Mouse (Mus musculus) neural tube, embryonic 15.5 days (tissue): ENCODE data around the gene Dcx. TPM values are rescaled to one million over a fixed set of nuclear protein-coding genes. Genes with fewer than 3 reads are reported as not detected.
A peak's percentile ranks its signal among the peaks of the same experiment; 100 is the strongest.

ENCODE experiments used
- ATAC-seq: fragments of 200-750 bp; cut with Nextera tagmentation; 2 replicates; pipeline ENCODE4 v1.8.0; 2017; ENCODE audit warnings: mild to moderate bottlenecking, moderate TSS enrichment, moderate library complexity; ENCODE audit not compliant: low FRiP score
- H3K27ac ChIP-seq: fragments of 300-500 bp; sonication (generic); replicated peaks from 2 replicates; pipeline ENCODE4 v1.5.1; 2015; ENCODE audit warnings: mild to moderate bottlenecking, inconsistent platforms
- H3K27me3 ChIP-seq: fragments of 300-500 bp; sonication (generic); replicated peaks from 2 replicates; pipeline ENCODE4 v1.6.1; 2015; ENCODE audit warnings: inconsistent platforms
- H3K36me3 ChIP-seq: fragments of 300-500 bp; sonication (generic); 2 replicates; pipeline ENCODE4 v1.6.1; 2015; ENCODE audit warnings: inconsistent platforms
- H3K4me1 ChIP-seq: fragments of 300-500 bp; sonication (generic); 2 replicates; pipeline ENCODE4 v1.6.1; 2015; ENCODE audit warnings: inconsistent platforms
- H3K4me2 ChIP-seq: fragments of 300-500 bp; sonication (generic); 2 replicates; pipeline ENCODE4 v1.6.1; 2015; ENCODE audit warnings: inconsistent platforms, mild to moderate bottlenecking, moderate library complexity
- H3K4me3 ChIP-seq: fragments of 300-500 bp; sonication (generic); replicated peaks from 2 replicates; pipeline ENCODE4 v1.5.1; 2015; ENCODE audit warnings: mild to moderate bottlenecking, inconsistent platforms
- H3K9ac ChIP-seq: fragments of 300-500 bp; sonication (generic); replicated peaks from 2 replicates; pipeline ENCODE4 v1.6.1; 2015; ENCODE audit warnings: mild to moderate bottlenecking, inconsistent platforms
- H3K9me3 ChIP-seq: fragments of 300-500 bp; sonication (generic); replicated peaks from 2 replicates; pipeline ENCODE4 v1.6.1; 2016; ENCODE audit warnings: inconsistent platforms
- WGBS: fragments of 180-500 bp; shearing (Covaris S2); methylation state at CpG from one replicate; pipeline ENCODE4 v1.1.7; 2015; ENCODE audit warnings: mixed read lengths; 5-methylcytosine and 5-hydroxymethylcytosine counted together
- polyA plus RNA-seq: library from polyadenylated mRNA; unstranded; fragments of >200 nt; fragmentation: Nextera tagmentation; extraction: Ambion mirVana; gene quantifications from 2 replicates; pipeline ENCODE4 v1.2.1, GENCODE M21; 2015

Gene Dcx
- polyA plus RNA-seq = 220 and 254 TPM in 2 replicates

- H3K36me3 ChIP-seq = no peaks in the 10 kb centered on the region
- H3K9me3 ChIP-seq = no peaks in the 10 kb centered on the region
- 0 out of 2 replicates have a peak, but pooled peaks cover 2% of the 10 kb centered on the region for H3K4me1 ChIP-seq
- no peaks in the 10 kb centered on the region for H3K27me3 ChIP-seq
- peak within 1 kb of the TSS; percentile 47 for H3K4me3 ChIP-seq
- H3K9ac ChIP-seq = peak within 1 kb of the TSS; percentile 51
- H3K27ac ChIP-seq = peak within 1 kb of the TSS; percentile 84
- ATAC-seq = peak; percentile 74; the same call in 1 of the 2 replicates
- peak within 1 kb of the TSS; percentile 53 for H3K4me2 ChIP-seq
- WGBS = 23% methylated on average over 8 of the region's 8 CpGs
These were observed at the start of gene Dcx for GRCm38 (mm10) chrX:143932958-143933357. TSS of gene Dcx (minus strand) at chrX:143933311.

- ATAC-seq = peak; percentile 35; the same call in 1 of the 2 replicates
- 43% methylated on average over 6 of the region's 6 CpGs for WGBS
These were observed 33.1 kb upstream of the Dcx start for GRCm38 (mm10) chrX:143966249-143966648.

GRCm38 (mm10) chrX:143933671-143934070 lies 560 bp upstream of the Dcx start:
- WGBS = 58% methylated on average over 2 of the region's 2 CpGs
- ATAC-seq = no peak

More at GRCm38 (mm10) chrX:143966249-143966648, 33.1 kb upstream of the Dcx start:
- Histone ChIP-seq H3K4me3 (no peak overlapping the region), H3K27ac (no peak overlapping the region), H3K27me3 (no peaks in the 10 kb centered on the region), H3K9ac (no peak overlapping the region), H3K9me3 (no peaks in the 10 kb centered on the region), H3K36me3 (no peaks in the 10 kb centered on the region), H3K4me2 (no peak overlapping the region), H3K4me1 (no peaks in the 10 kb centered on the region)

GRCm38 (mm10) chrX:143932530-143932929 lies 581 bp downstream of the Dcx start:
- Histone ChIP-seq H3K4me3 (peak overlapping the region; percentile 47), H3K4me1 (0 out of 2 replicates have a peak, but pooled peaks cover 3% of the 10 kb centered on the region), H3K9ac (peak overlapping the region; percentile 51), H3K9me3 (no peaks in the 10 kb centered on the region), H3K36me3 (no peaks in the 10 kb centered on the region), H3K27ac (peak overlapping the region; percentile 84), H3K4me2 (no peak overlapping the region), H3K27me3 (no peaks in the 10 kb centered on the region)
- WGBS = 30% methylated on average over 1 of the region's 1 CpGs
- ATAC-seq = peak; percentile 79

More at GRCm38 (mm10) chrX:143933671-143934070, 560 bp upstream of the Dcx start:
- peak overlapping the region; percentile 36 for H3K4me2 ChIP-seq
- H3K9me3 ChIP-seq = no peaks in the 10 kb centered on the region
- H3K4me3 ChIP-seq = 0 out of 2 replicates have a peak overlapping the region, but pooled peaks have one; percentile 47
- no peaks in the 10 kb centered on the region for H3K36me3 ChIP-seq
- no peaks in the 10 kb centered on the region for H3K4me1 ChIP-seq
- H3K27me3 ChIP-seq = no peaks in the 10 kb centered on the region
- no peak overlapping the region for H3K9ac ChIP-seq
- peak overlapping the region; percentile 84; the same call in 1 of the 2 replicates for H3K27ac ChIP-seq

- peaks cover 8% of the 10 kb centered on the region for H3K4me1 ChIP-seq
- peak; percentile 56 for ATAC-seq
- H3K27ac ChIP-seq = peak overlapping the region; percentile 84
- H3K9me3 ChIP-seq = no peaks in the 10 kb centered on the region
- H3K36me3 ChIP-seq = no peaks in the 10 kb centered on the region
- H3K4me2 ChIP-seq = peak overlapping the region; percentile 53
- no peaks in the 10 kb centered on the region for H3K27me3 ChIP-seq
- H3K9ac ChIP-seq = peak overlapping the region; percentile 51
- peak overlapping the region; percentile 47 for H3K4me3 ChIP-seq
- WGBS = 33% methylated on average over 6 of the region's 6 CpGs
These were observed 1.5 kb downstream of the Dcx start for GRCm38 (mm10) chrX:143931400-143932185.

- peaks cover 5% of the 10 kb centered on the region for H3K4me1 ChIP-seq
- H3K9ac ChIP-seq = no peak overlapping the region
- H3K27ac ChIP-seq = no peak overlapping the region
- H3K36me3 ChIP-seq = no peaks in the 10 kb centered on the region
- no peak overlapping the region for H3K4me3 ChIP-seq
- ATAC-seq = no peak
- H3K4me2 ChIP-seq = no peak overlapping the region
- WGBS = 70% methylated on average over 5 of the region's 5 CpGs
- H3K9me3 ChIP-seq = no peaks in the 10 kb centered on the region
- H3K27me3 ChIP-seq = no peaks in the 10 kb centered on the region
These were observed 11.0 kb downstream of the Dcx start for GRCm38 (mm10) chrX:143922070-143922469.

- ATAC-seq = peak; percentile 46; the same call in 1 of the 2 replicates
- H3K4me3 ChIP-seq = no peak overlapping the region
- 0 out of 2 replicates have a peak overlapping the region, but pooled peaks have one; percentile 41 for H3K27ac ChIP-seq
- no peaks in the 10 kb centered on the region for H3K9me3 ChIP-seq
- no peak overlapping the region for H3K4me2 ChIP-seq
- WGBS = 38% methylated on average over 3 of the region's 3 CpGs
- H3K36me3 ChIP-seq = no peaks in the 10 kb centered on the region
- H3K27me3 ChIP-seq = no peaks in the 10 kb centered on the region
- no peak overlapping the region for H3K9ac ChIP-seq
- H3K4me1 ChIP-seq = peaks cover 22% of the 10 kb centered on the region
These were observed 26.2 kb downstream of the Dcx start for GRCm38 (mm10) chrX:143906699-143907471.

- Histone ChIP-seq H3K4me3 (no peak overlapping the region), H3K27me3 (no peaks in the 10 kb centered on the region), H3K27ac (no peak overlapping the region), H3K9me3 (no peaks in the 10 kb centered on the region), H3K4me1 (peaks cover 22% of the 10 kb centered on the region), H3K4me2 (no peak overlapping the region), H3K36me3 (no peaks in the 10 kb centered on the region), H3K9ac (no peak overlapping the region)
- ATAC-seq = no peak
- 29% methylated on average over 2 of the region's 2 CpGs for WGBS
These were observed 28.4 kb downstream of the Dcx start for GRCm38 (mm10) chrX:143904689-143905088.

- Histone ChIP-seq H3K9me3 (no peaks in the 10 kb centered on the region), H3K9ac (no peak overlapping the region), H3K27me3 (no peaks in the 10 kb centered on the region), H3K4me2 (peak overlapping the region; percentile 19; the same call in 1 of the 2 replicates), H3K4me1 (peaks cover 15% of the 10 kb centered on the region), H3K36me3 (no peaks in the 10 kb centered on the region), H3K4me3 (no peak overlapping the region), H3K27ac (peak overlapping the region; percentile 72)
- WGBS = 31% methylated on average over 8 of the region's 8 CpGs
- ATAC-seq = peak; percentile 83
These were observed 30.8 kb downstream of the Dcx start for GRCm38 (mm10) chrX:143902300-143902699.

GRCm38 (mm10) chrX:143897363-143898285 lies 35.5 kb downstream of the Dcx start:
- Histone ChIP-seq H3K9me3 (no peaks in the 10 kb centered on the region), H3K4me2 (no peak overlapping the region), H3K4me3 (no peak overlapping the region), H3K27me3 (0 out of 2 replicates have a peak, but pooled peaks cover 4% of the 10 kb centered on the region), H3K4me1 (0 out of 2 replicates have a peak, but pooled peaks cover 3% of the 10 kb centered on the region), H3K36me3 (no peaks in the 10 kb centered on the region), H3K9ac (no peak overlapping the region), H3K27ac (no peak overlapping the region; the same call in 1 of the 2 replicates)
- WGBS = 43% methylated on average over 7 of the region's 7 CpGs
- no peak for ATAC-seq
